14 mouse cellular contexts compared by ENCODE assay signal in genomic region chr9:41888616-41889150, GRCm38 (mm10).
DNase-seq lines count a peak whose midpoint lies in the region; ATAC-seq lines count a peak whose summit lies in the region.
"Had no signal": no experiment of that assay in that cellular context is flagged by ENCODE, and none has a peak within 500 bp of the region (broad histone marks: within the 10 kb centered on the region; RNA-seq: fewer than 3 reads in every experiment).

No protein-coding gene starts in this region.

- no peak overlapping the region for H3K27ac ChIP-seq in forebrain, embryonic 11.5 days (ENCODE audit: low read depth, low read length)
- no peak overlapping the region for H3K27ac ChIP-seq in forebrain, embryonic 10.5 days
- peak overlapping the region; percentile 45; the same call in 1 of the 2 replicates for H3K27ac ChIP-seq in forebrain, embryonic 16.5 days (ENCODE audit: low read length)
- peak overlapping the region; percentile 31; the same call in 1 of the 2 replicates for H3K27ac ChIP-seq in stomach, embryonic 15.5 days
- H3K27ac ChIP-seq: heart, adult 2 months had no signal

- H3K36me3 ChIP-seq in forebrain, embryonic 11.5 days (ENCODE audit: control insufficient read depth, insufficient read depth, low read length): no peaks in the 10 kb centered on the region
- H3K36me3 ChIP-seq in forebrain, embryonic 10.5 days (replicated peaks): no peaks in the 10 kb centered on the region
- H3K36me3 ChIP-seq in forebrain, embryonic 16.5 days (ENCODE audit: control insufficient read depth, insufficient read depth): no peaks in the 10 kb centered on the region
- no peaks in the 10 kb centered on the region for H3K36me3 ChIP-seq in stomach, embryonic 15.5 days
- H3K36me3 ChIP-seq: lung, embryonic 15.5 days; neural tube, embryonic 12.5 days had no signal

- H3K4me2 ChIP-seq in forebrain, embryonic 11.5 days (ENCODE audit: low read depth, low read length, severe bottlenecking): no peak overlapping the region
- no peak overlapping the region for H3K4me2 ChIP-seq in forebrain, embryonic 16.5 days (ENCODE audit: low read length)
- H3K4me2 ChIP-seq in stomach, embryonic 15.5 days: no peak overlapping the region
- H3K4me2 ChIP-seq: lung, embryonic 15.5 days had no signal

- WGBS in forebrain, embryonic 11.5 days: 94% methylated on average over 3 of the region's 3 CpGs
- WGBS in forebrain, embryonic 10.5 days: 93% methylated on average over 3 of the region's 3 CpGs
- WGBS in forebrain, embryonic 16.5 days: 57% methylated on average over 3 of the region's 3 CpGs
- 60% methylated on average over 3 of the region's 3 CpGs for WGBS in stomach, embryonic 15.5 days

- H3K4me3 ChIP-seq in forebrain, embryonic 11.5 days (ENCODE audit: low read depth, low read length): no peak overlapping the region
- H3K4me3 ChIP-seq in forebrain, embryonic 10.5 days: no peak overlapping the region
- no peak overlapping the region for H3K4me3 ChIP-seq in forebrain, embryonic 16.5 days (replicated peaks; ENCODE audit: low read length)
- no peak overlapping the region for H3K4me3 ChIP-seq in stomach, embryonic 15.5 days (replicated peaks)
- H3K4me3 ChIP-seq: heart, adult 2 months; lung, embryonic 15.5 days; neural tube, embryonic 12.5 days had no signal

- ATAC-seq in forebrain, embryonic 11.5 days (replicated peaks; ENCODE audit: low FRiP score): no peak
- ATAC-seq in forebrain, embryonic 16.5 days: no peak
- ATAC-seq in stomach, embryonic 15.5 days (ENCODE audit: insufficient read depth, low FRiP score, low read depth): no peak
- no peak for ATAC-seq in erythroblast, adult 5-6 weeks (replicated peaks; ENCODE audit: low FRiP score, poor library complexity, severe bottlenecking)

- no peak overlapping the region for H3K9ac ChIP-seq in forebrain, embryonic 11.5 days (ENCODE audit: low read length)
- H3K9ac ChIP-seq in forebrain, embryonic 16.5 days (replicated peaks; ENCODE audit: low read depth, low read length): no peak overlapping the region
- H3K9ac ChIP-seq in stomach, embryonic 15.5 days: no peak overlapping the region
- H3K9ac ChIP-seq: lung, embryonic 15.5 days; neural tube, embryonic 12.5 days had no signal

- DNase-seq in forebrain, embryonic 11.5 days (ENCODE audit: low spot score): peak; percentile 38
- no peak for DNase-seq in forebrain, embryonic 10.5 days (ENCODE audit: extremely low spot score, low spot score)
- peak; percentile 37 to 51 for DNase-seq in kidney, postnatal 4 days
- DNase-seq in kidney, postnatal 25 days: no peak
- no peak for DNase-seq in ovary, adult 18-20 months (ENCODE audit: low spot score)
- DNase-seq: adrenal gland, postnatal 14 days; heart, adult 2 months; layer of hippocampus, adult 9-11 months; right cerebral cortex, postnatal 4 days had no signal

- H3K27me3 ChIP-seq in forebrain, embryonic 11.5 days (ENCODE audit: control insufficient read depth, insufficient read depth, low read length): no peaks in the 10 kb centered on the region
- H3K27me3 ChIP-seq in forebrain, embryonic 10.5 days (ENCODE audit: poor library complexity, severe bottlenecking): peaks cover 16% of the 10 kb centered on the region
- no peaks in the 10 kb centered on the region for H3K27me3 ChIP-seq in forebrain, embryonic 16.5 days (replicated peaks; ENCODE audit: control insufficient read depth, insufficient read depth, low read length)
- no peaks in the 10 kb centered on the region for H3K27me3 ChIP-seq in stomach, embryonic 15.5 days (replicated peaks)
- H3K27me3 ChIP-seq: lung, embryonic 15.5 days; neural tube, embryonic 12.5 days had no signal

- H3K4me1 ChIP-seq in forebrain, embryonic 11.5 days (replicated peaks; ENCODE audit: control insufficient read depth, insufficient read depth, low read length): peaks cover 10% of the 10 kb centered on the region; the same call in 1 of the 2 replicates
- H3K4me1 ChIP-seq in forebrain, embryonic 10.5 days: peaks cover 26% of the 10 kb centered on the region
- peaks cover 26% of the 10 kb centered on the region for H3K4me1 ChIP-seq in forebrain, embryonic 16.5 days (replicated peaks; ENCODE audit: control insufficient read depth, insufficient read depth, low read length)
- peaks cover 12% of the 10 kb centered on the region for H3K4me1 ChIP-seq in stomach, embryonic 15.5 days

- H3K9me3 ChIP-seq in forebrain, embryonic 11.5 days (ENCODE audit: control insufficient read depth, low read length): no peaks in the 10 kb centered on the region
- H3K9me3 ChIP-seq in forebrain, embryonic 10.5 days: no peaks in the 10 kb centered on the region
- H3K9me3 ChIP-seq in forebrain, embryonic 16.5 days (ENCODE audit: control insufficient read depth, low read length): no peaks in the 10 kb centered on the region
- H3K9me3 ChIP-seq in stomach, embryonic 15.5 days: no peaks in the 10 kb centered on the region
- H3K9me3 ChIP-seq: lung, embryonic 15.5 days; neural tube, embryonic 12.5 days had no signal

Comparison
In these comparisons a context has a peak if more than half of its experiments do, and no peak if none do; other contexts are left out.
1. DNase-seq: peak in forebrain, embryonic 11.5 days (single experiment) and kidney, postnatal 4 days (2 of 2); none in forebrain, embryonic 10.5 days (single experiment), kidney, postnatal 25 days (0 of 2) and ovary, adult 18-20 months (single experiment).
2. H3K27ac ChIP-seq: peak in forebrain, embryonic 16.5 days (single experiment) and stomach, embryonic 15.5 days (single experiment); none in forebrain, embryonic 11.5 days (single experiment) and forebrain, embryonic 10.5 days (single experiment).